Mouse (Mus musculus) spleen, adult 12 weeks (tissue): ENCODE measurements around the gene Abcb1b.
A peak's percentile ranks its signal among the peaks of the same experiment; 100 is the strongest.
"Not testable (repeated sequence)": the region's sequence is repeated elsewhere in the genome, so short reads cannot be mapped to it uniquely, and the experiment has no call there.

Experiments
- DNase-seq: peaks from one replicate; pipeline ENCODE4 v3.0.0; 2022; ENCODE audit warnings: low spot score

The Abcb1b gene

GRCm38 (mm10) chr5:8797987-8798751, at the start of gene Abcb1b:
Abcb1b (plus strand) TSS chr5:8798147.
- peak; percentile 21 for DNase-seq

GRCm38 (mm10) chr5:8772866-8773265, 25.1 kb upstream of the Abcb1b start:
- DNase-seq = no peak

- DNase-seq = no peak
Observed at GRCm38 (mm10) chr5:8778311-8778710, 19.6 kb upstream of the Abcb1b start.

- DNase-seq = no peak
Observed at GRCm38 (mm10) chr5:8778751-8779150, 19.2 kb upstream of the Abcb1b start.

GRCm38 (mm10) chr5:8792281-8792680, 5.7 kb upstream of the Abcb1b start:
- no peak for DNase-seq

- DNase-seq = no peak
Observed at GRCm38 (mm10) chr5:8798752-8799115, 787 bp downstream of the Abcb1b start.

- DNase-seq = no peak
Observed at GRCm38 (mm10) chr5:8805742-8806141, 7.8 kb downstream of the Abcb1b start.

- no peak for DNase-seq
Observed at GRCm38 (mm10) chr5:8807137-8808004, 9.4 kb downstream of the Abcb1b start.

- DNase-seq = no peak
Observed at GRCm38 (mm10) chr5:8813872-8814271, 15.9 kb downstream of the Abcb1b start.

- no peak for DNase-seq
Observed at GRCm38 (mm10) chr5:8819635-8820591, 22.0 kb downstream of the Abcb1b start.

- not testable (repeated sequence) for DNase-seq
Observed at GRCm38 (mm10) chr5:8820592-8821104, 22.7 kb downstream of the Abcb1b start.

GRCm38 (mm10) chr5:8838661-8839438, 40.9 kb downstream of the Abcb1b start:
- no peak for DNase-seq

GRCm38 (mm10) chr5:8839651-8840050, 41.7 kb downstream of the Abcb1b start:
- DNase-seq = no peak

GRCm38 (mm10) chr5:8840887-8841286, 42.9 kb downstream of the Abcb1b start:
- DNase-seq = peak; percentile 46

GRCm38 (mm10) chr5:8842815-8843214, 44.9 kb downstream of the Abcb1b start:
- no peak for DNase-seq

- not testable (repeated sequence) for DNase-seq
Observed at GRCm38 (mm10) chr5:8848607-8849575, 50.9 kb downstream of the Abcb1b start.

- no peak for DNase-seq
Observed at GRCm38 (mm10) chr5:8850851-8851250, 52.9 kb downstream of the Abcb1b start.

GRCm38 (mm10) chr5:8857201-8857600, 59.3 kb downstream of the Abcb1b start:
- DNase-seq = no peak

GRCm38 (mm10) chr5:8861811-8862210, 63.9 kb downstream of the Abcb1b start:
- no peak for DNase-seq
